Mouse (Mus musculus): ENCODE results near the gene Lgmn. TPM values are rescaled to one million over a fixed set of nuclear protein-coding genes. Genes with fewer than 3 reads are reported as not detected.

The Lgmn gene
- total and polyA plus RNA-seq, 3 experiments, result 38.5 to 49.9 (median 42.6) TPM

DNA sequence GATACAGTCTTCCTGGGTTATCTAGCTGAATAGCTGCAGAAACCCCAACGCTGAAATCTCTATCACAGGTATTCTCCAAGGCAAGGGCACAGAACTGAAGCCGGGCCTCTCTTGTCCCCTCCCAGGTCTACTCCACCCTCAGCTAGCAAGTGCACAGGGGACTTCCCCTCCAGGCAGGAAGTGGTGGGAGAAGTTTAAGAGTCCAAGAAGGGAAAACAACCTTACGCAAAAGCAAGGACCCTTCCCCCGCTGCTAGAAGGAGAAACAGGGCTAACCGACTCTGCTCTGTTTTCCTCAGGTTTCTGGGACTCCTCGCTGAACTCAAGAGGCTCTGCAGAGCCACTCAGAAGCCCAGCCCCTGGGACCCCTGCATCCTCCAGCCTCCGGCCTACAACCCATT is 71.5 kb downstream of the Lgmn start (continued):
- TF ChIP-seq GABPA (IDR thresholded peaks at IDR 0.05; ENCODE audit: insufficient replicate concordance, low read depth, low read length), result no peak
- no peak for TF ChIP-seq MYC (IDR thresholded peaks at IDR 0.05; ENCODE audit: low read depth, low read length)
- no peak for TF ChIP-seq MAZ (IDR thresholded peaks at IDR 0.05; ENCODE audit: low read depth, low read length)
- no peak for TF ChIP-seq RAD21 (IDR thresholded peaks at IDR 0.05; ENCODE audit: low read depth, low read length)
- TF ChIP-seq USF2 (conservative IDR thresholded peaks at IDR 0.05; ENCODE audit: low read depth, low read length), result no peak
- peak; percentile 45 for TF ChIP-seq HCFC1 (IDR thresholded peaks at IDR 0.05; ENCODE audit: low read depth, low read length)
- no peak for TF ChIP-seq CHD1 (IDR thresholded peaks at IDR 0.05; ENCODE audit: low read depth, low read length)
- TF ChIP-seq POLR2AphosphoS2 (IDR thresholded peaks at IDR 0.05; ENCODE audit: low read depth, low read length), result no peak
- no peak for TF ChIP-seq CTCF (conservative IDR thresholded peaks at IDR 0.05 in 1 of 2, IDR thresholded peaks at IDR 0.05 in 1 of 2; ENCODE audit: low read depth in 2 of 2, low read length in 2 of 2)

DNA sequence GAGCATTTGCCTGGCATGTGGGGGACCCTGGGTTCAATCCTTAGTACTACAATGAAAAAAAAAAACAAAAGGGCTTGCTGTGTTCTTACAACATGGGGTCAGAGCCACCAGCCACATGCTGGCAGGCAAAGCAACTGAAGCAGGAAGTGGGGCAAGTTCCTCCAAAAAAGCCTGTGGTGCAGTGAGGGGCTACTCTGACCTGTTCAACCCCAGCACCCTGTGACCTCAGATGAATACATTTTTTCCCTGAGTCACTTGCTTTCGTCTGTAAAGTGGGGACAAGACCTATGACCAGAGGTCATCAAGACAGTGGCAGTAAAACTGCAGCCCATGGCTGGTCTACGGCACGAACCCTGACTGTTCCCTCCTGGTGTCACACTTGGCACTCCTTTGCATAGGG is 72.5 kb downstream of the Lgmn start:
- DNase-seq (ENCODE audit: extremely low read depth), result no peak
- Histone ChIP-seq H3K9ac (ENCODE audit: insufficient read depth, low read depth) (no peak overlapping the region), H3K27me3 (replicated peaks) (no peaks in the 10 kb centered on the region), H3K4me1 (ENCODE audit: control insufficient read depth in 1 of 2, insufficient read depth in 2 of 2) (peaks cover 46 to 81% of the 10 kb centered on the region in 2 experiments), H3K36me3 (replicated peaks in 1 of 2; ENCODE audit: control insufficient read depth in 1 of 2, insufficient read depth in 1 of 2, low read length in 1 of 2) (peaks cover 2 to 38% of the 10 kb centered on the region in 2 experiments), H3K27ac (ENCODE audit: insufficient read depth, low read depth) (peak overlapping the region; percentile 87), H3K4me2 (ENCODE audit: insufficient read depth, low read depth, poor library complexity, severe bottlenecking) (no peak overlapping the region), H3K79me2 (replicated peaks; ENCODE audit: control insufficient read depth, extremely low read depth, insufficient read depth, poor library complexity, severe bottlenecking) (no peaks in the 10 kb centered on the region), H3K4me3 (replicated peaks in 1 of 3; ENCODE audit: low read depth in 2 of 3, low read length in 2 of 3, poor library complexity in 1 of 3) (peak overlapping the region in 1 of 3 experiments; percentile 35), H3K9me3 (replicated peaks; ENCODE audit: low read length) (no peaks in the 10 kb centered on the region)
- in situ Hi-C loops (cut with MboI; ENCODE audit: low pct_ligation_motif_present, low pct_unique_long_range_greater_than_20kb, low sequenced_read_pairs), result no loop called here
- TF ChIP-seq EP300 (IDR thresholded peaks at IDR 0.05; ENCODE audit: low read length) (no peak), MAFK (IDR thresholded peaks at IDR 0.05; ENCODE audit: insufficient replicate concordance, low read length) (no peak), USF1 (IDR thresholded peaks at IDR 0.05; ENCODE audit: low read depth, low read length) (no peak), MEF2A (IDR thresholded peaks at IDR 0.05; ENCODE audit: borderline replicate concordance, low read depth, low read length) (no peak), CHD1 (IDR thresholded peaks at IDR 0.05; ENCODE audit: low read depth, low read length) (no peak), ZKSCAN1 (IDR thresholded peaks at IDR 0.05; ENCODE audit: borderline replicate concordance, low read depth, low read length) (no peak), MAX (IDR thresholded peaks at IDR 0.05; ENCODE audit: low read length) (0 out of 2 replicates have a peak, but pooled peaks have one; percentile 0), NELFE (IDR thresholded peaks at IDR 0.05; ENCODE audit: low read depth, low read length) (no peak), HCFC1 (IDR thresholded peaks at IDR 0.05; ENCODE audit: low read depth, low read length) (no peak), CHD2 (IDR thresholded peaks at IDR 0.05; ENCODE audit: low read length) (no peak), E2F4 (IDR thresholded peaks at IDR 0.05; ENCODE audit: insufficient replicate concordance, low read depth, low read length) (no peak), ELF1 (IDR thresholded peaks at IDR 0.05; ENCODE audit: low read depth, low read length) (peak; percentile 73), PAX5 (IDR thresholded peaks at IDR 0.05; ENCODE audit: low read length) (no peak), ZC3H11A (IDR thresholded peaks at IDR 0.05; ENCODE audit: low read depth, low read length) (no peak), MAZ (IDR thresholded peaks at IDR 0.05; ENCODE audit: low read depth, low read length) (0 out of 2 replicates have a peak, but pooled peaks have one; percentile 6), CTCF (conservative IDR thresholded peaks at IDR 0.05 in 1 of 2, IDR thresholded peaks at IDR 0.05 in 1 of 2; ENCODE audit: low read depth in 2 of 2, low read length in 2 of 2) (no peak), MYC (IDR thresholded peaks at IDR 0.05; ENCODE audit: low read depth, low read length) (no peak), JUN (IDR thresholded peaks at IDR 0.05; ENCODE audit: insufficient read depth, low read depth, low read length) (no peak), NRF1 (IDR thresholded peaks at IDR 0.05; ENCODE audit: low read depth, low read length) (no peak)
- dilution Hi-C loops (cut with MboI; ENCODE audit: extremely low pct_ligation_motif_present, extremely low pct_unique_long_range_greater_than_20kb, low sequenced_read_pairs), result no loop called here

Measured in CH12.LX (cell line).